Mouse (Mus musculus) testis, postnatal 14 days (tissue): Measurements from ENCODE around the gene Bsn.

Experiments
- DNase-seq: peaks from one replicate; pipeline ENCODE4 v3.0.0; 2021; ENCODE audit warnings: low spot score

Bsn gene

GRCm38 (mm10) chr9:108090611-108091120, 99.5 kb downstream of the Bsn start:
- DNase-seq: no peak

DNA sequence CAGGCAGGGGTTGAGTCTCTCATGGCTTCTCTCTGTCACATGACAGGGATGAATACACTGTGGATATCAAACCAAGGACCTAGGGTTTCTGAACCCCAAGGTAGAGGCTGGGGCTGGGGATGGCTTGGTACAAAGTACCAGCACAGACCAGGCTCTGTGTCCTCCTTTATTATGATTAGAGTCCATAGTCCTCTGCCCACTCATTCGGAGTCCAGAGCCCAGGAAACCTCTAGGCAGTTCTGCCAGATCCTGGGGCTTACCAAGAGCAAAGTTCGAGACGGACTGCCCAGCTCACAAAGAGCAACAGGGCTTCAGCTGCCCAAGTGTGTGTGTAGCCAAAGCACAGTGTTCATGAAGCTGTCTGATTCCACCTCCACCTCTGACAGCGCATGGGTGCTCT, 104.9 kb downstream of the Bsn start:
- DNase-seq: no peak

DNA sequence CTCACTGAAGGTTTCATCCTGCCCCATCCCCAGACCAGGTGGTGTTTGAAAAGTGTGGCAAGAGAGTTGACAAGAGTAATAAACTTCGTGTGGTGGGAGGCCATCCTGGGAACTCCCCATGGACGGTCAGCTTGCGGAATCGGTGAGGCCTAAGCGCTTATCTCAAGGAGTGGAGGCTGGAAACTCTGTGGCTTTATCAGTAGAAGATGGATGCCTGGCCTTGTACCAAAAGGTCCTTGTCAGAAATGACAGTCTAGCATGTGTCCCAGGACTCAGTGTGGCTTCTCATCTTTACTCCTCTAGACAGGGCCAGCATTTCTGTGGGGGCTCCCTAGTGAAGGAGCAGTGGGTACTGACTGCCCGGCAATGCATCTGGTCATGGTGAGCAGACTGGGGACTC, 106.6 kb downstream of the Bsn start:
- no peak for DNase-seq

GRCm38 (mm10) chr9:108082988-108083431, 107.2 kb downstream of the Bsn start, which contains the start of gene Rnf123:
TSS of gene Rnf123 (minus strand) at chr9:108083346.
- DNase-seq: no peak

DNA sequence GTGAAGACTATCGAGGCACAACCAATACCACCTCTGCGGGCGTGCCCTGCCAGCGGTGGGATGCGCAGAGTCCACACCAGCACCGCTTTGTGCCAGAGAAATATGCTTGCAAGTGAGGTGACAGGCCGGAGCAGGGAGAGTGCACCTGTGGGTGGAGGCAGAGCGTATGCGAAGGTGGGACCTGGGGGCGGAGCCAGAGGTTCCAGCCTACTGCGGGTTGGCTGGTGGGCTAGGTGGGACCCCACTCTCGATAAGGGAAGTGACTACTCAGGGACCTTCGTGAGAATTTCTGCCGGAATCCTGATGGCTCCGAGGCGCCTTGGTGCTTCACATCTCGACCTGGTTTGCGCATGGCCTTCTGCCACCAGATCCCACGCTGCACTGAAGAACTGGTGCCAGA, 107.6 kb downstream of the Bsn start:
- DNase-seq: no peak

DNA sequence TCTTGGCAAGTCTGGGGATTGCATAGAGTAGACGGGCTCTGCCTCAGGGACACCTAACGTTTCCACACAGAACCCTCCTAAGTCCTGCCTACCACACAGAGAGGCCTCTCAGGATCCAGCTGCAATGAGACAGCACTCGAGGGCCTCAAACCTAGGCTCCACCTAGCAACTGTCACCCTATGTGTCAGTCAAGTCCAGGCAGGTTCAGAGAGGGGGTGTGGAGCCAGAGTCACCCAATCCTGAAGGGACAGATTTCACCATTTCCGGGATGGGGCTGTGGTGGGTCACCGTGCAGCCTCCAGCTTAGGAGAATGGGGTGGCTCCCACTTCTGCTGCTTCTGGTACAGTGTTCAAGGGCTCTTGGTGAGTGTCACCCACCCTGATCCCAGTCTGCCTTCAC, 110.0 kb downstream of the Bsn start, which contains the start of gene Mst1:
TSS of gene Mst1 (plus strand) at position 269 of the 400 bp plus-strand sequence.
- DNase-seq: no peak

- no peak for DNase-seq
These were observed 116.8 kb downstream of the Bsn start for GRCm38 (mm10) chr9:108073141-108073930.

DNA sequence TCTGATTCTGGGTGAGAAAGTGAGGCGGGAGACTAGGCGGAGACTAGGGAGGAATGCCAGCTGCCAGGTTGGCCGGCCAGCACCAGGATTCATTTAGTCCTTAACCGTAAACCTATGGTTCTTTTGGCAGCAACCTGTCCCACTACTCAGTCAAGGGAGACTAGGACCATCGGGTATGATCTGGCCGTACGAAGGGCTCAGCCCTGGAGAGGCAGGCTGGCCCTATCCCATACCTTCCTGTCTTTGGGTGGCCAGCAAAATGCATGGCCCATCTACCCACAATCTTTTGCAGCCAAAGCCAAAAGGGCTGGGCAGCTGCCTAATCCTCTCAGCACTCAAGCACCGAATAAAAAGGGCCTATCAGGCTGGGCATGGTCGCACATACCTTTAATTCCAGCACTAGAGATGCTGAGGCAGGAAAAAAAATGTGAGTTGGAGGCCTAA, 117.7 kb downstream of the Bsn start:
- DNase-seq: no peak

DNA sequence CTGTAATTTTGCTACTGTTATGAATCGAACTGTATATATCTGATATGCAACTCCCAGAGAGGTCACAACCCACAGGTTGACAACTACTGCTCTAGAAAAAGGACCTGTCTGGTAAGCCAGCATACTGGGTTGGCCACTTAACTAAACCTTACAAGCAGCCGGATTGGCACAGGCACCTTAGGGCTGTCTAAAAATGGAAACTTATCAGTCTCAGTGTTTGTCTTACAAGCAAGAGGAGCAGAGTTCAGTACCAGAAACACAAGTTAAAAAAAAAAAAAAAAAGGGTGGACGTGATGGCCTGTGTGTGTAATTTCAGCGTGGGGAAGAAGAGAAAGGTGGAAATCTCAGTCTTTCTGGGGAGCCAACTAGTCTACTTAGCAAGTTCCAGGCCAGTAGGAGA, 118.4 kb downstream of the Bsn start:
- DNase-seq: no peak

- DNase-seq: no peak
These were observed 120.7 kb downstream of the Bsn start for GRCm38 (mm10) chr9:108069529-108069928.

- DNase-seq: no peak
These were observed 121.2 kb downstream of the Bsn start for GRCm38 (mm10) chr9:108069007-108069406.

DNA sequence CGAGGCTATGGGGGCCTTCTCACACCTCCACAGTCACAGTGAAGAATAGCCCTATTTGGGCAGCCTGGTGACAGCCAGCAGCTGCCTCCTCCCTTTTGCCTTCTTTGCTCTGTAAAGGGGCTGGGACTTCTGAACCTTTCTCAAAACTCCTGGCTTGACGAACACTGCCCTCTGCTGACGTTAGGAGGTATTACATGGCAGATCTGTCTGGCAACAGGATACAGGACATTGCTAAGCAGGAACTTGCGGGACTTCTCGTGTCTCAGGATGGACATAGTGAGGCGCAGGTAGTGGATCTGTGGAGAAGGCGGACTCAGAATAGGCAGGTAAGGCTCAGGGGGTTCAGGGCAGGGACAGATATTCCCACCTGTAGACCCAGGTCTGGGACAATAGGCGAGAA, 122.3 kb downstream of the Bsn start:
- DNase-seq: peak; percentile 67

DNA sequence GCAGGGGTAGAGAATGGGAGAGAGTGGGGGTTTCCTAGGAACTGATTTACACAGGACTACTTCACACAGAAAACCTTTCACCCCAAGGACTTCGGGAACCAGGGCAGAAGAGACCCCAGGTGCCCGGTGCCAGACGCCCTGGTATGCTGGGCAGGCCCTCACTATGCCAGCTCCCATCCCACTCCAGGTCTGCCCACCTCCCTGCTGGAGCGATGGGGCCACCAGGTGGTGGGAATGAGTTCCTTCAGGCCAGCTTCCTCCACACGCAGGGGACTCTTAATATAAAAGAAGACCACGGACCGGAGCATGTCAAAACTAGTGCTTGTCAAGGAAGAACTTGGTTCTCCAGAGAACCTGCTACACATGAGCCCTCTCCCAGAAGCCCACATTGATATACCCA, 123.0 kb downstream of the Bsn start:
- DNase-seq: no peak

- no peak for DNase-seq
These were observed 124.6 kb downstream of the Bsn start for GRCm38 (mm10) chr9:108065491-108066011.

DNA sequence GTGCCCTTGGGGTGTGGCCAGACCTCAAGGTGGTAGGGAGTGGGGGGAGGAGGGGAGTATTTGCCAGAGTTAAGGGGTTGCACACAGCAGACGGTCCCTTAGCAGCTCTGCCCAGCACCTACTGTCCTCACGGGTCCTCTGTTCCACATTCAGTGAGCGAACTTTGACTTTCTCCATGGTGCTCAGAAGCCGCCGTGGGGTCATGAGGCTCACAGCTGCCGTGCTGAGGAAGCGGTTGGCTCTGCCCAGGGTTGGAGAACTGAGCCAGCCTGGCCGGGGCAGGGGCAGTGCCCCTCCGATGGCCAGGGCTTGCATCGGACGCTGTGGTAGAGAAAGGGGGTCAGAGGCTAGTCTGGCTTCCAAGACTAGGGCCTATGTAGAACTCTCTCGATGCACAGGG, 126.8 kb downstream of the Bsn start:
- no peak for DNase-seq

GRCm38 (mm10) chr9:108062142-108062541, 128.0 kb downstream of the Bsn start:
- DNase-seq: no peak

GRCm38 (mm10) chr9:108058291-108058690, 131.9 kb downstream of the Bsn start:
- no peak for DNase-seq

GRCm38 (mm10) chr9:108057262-108057562, 133.0 kb downstream of the Bsn start:
- no peak for DNase-seq

DNA sequence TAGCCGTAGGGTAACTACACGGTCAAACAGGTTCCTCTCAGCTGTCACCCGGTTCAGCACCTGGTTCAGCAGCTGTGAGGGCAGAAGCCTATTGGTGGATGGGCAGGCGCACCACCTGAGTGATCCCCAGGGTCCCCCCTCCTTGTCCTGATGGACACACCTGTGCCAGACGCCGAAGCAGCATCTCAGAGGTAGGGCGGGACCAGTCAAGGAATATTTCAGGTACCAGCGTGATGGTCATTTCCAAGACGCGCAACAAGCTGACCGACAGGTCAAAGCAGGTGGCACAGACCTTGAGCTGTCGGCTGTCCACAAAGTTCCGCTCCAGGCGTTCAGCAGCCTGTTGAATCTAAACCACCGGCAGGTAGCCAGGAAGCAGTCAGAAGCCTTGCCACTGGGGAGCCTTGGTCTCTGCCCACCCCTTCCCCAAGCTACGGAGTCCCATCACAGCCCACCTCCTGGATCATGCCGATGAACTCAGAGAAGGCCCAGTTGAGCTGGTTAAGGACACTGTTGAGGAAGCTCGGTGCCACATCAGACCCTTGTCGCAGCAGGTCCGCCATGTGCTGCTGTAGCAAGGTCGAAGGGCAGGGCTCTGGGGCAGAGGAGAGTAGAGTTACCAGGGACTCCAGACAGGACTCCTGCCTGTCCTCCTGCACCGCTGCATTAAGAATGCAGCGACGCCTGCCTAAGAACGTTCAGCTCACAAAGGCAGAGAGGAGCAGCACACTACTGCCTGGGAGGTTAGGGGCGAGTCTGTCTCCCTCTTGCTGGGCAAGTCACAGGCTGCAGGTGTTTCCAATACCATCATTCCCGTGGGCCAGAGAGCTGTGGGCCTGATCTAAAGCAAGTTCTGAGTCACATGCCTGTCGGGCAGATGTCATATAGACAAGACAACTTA, 133.6 kb downstream of the Bsn start:
- no peak for DNase-seq

GRCm38 (mm10) chr9:108055661-108056237, 134.4 kb downstream of the Bsn start:
- DNase-seq: no peak

GRCm38 (mm10) chr9:108055061-108055460, 135.1 kb downstream of the Bsn start:
- DNase-seq: peak; percentile 3

DNA sequence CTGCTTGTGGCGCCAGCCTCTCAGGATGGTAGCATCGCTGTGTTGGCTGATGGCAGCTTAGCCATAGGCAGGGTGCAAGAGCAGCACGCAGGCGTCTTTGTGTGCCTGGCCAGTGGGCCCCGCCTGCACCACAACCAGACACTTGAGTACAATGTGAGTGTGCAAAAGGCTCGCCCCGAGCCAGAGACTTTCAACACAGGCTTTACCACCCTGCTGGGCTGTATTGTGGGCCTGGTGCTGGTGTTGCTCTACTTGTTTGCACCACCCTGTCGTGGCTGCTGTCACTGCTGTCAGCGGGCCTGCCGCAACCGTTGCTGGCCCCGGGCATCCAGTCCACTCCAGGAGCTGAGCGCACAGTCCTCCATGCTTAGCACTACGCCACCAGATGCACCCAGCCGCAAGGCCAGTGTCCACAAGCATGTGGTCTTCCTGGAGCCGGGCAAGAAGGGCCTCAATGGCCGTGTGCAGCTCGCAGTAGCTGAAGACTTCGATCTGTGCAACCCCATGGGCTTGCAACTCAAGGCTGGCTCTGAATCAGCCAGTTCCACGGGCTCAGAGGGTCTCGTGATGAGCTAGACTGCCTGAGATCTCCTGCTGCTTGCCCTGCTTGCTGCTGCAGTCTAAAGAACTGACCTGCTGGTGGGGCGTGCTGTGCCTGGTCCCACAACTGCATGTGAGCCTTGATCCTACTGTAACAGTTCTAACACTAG, 135.7 kb downstream of the Bsn start:
- DNase-seq: peak; percentile 6
